Mouse (Mus musculus): ENCODE measurements at regions not wholly inside any gene's neighbourhood (a gene's known extent, or its start where the extent isn't known, plus 50 kb on each side); places are given as distances from the start of the nearest gene placed in this dataset.

DNA sequence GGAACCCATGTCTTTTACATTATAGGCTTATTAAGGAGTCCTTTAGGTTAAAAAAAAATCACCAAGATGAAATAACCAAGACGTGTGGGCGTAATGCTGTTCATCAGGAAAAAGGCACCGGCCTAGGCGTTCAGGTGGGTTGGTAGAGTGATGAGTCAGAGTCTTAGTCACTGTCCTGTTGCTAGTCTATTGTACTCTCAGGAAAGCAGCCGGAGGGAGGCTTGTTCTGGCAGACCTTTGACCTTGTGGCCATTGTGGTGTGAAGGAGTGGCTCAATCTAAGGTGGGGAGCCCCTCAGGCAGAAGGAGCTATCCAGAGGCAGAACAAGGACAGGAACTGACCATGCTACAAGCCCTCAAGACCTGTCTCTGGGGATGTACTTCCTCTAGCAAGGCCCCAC lies 686.8 kb downstream of the Egfem1 start:
- H3K79me2 ChIP-seq (ENCODE audit: control insufficient read depth, insufficient read depth): no peaks in the 10 kb centered on the region
- H3K4me2 ChIP-seq (ENCODE audit: low read depth): no peak overlapping the region
- H3ac ChIP-seq (ENCODE audit: control insufficient read depth, insufficient read length): no peak overlapping the region
- H3K27me3 ChIP-seq (ENCODE audit: control insufficient read depth, insufficient read depth, insufficient read length): no peaks in the 10 kb centered on the region
- no peaks in the 10 kb centered on the region for H3K36me3 ChIP-seq (ENCODE audit: control insufficient read depth, insufficient read depth)
- TF ChIP-seq POLR2AphosphoS2 (IDR thresholded peaks at IDR 0.05; ENCODE audit: insufficient read length, low read depth): no peak
- TF ChIP-seq REST (IDR thresholded peaks at IDR 0.05; ENCODE audit: insufficient read depth, insufficient read length): no peak
- TF ChIP-seq CEBPB (IDR thresholded peaks at IDR 0.05; ENCODE audit: insufficient read depth, poor library complexity, severe bottlenecking): no peak
- TF ChIP-seq USF1 (IDR thresholded peaks at IDR 0.05; ENCODE audit: low read depth): no peak
- no peak for TF ChIP-seq SRF (IDR thresholded peaks at IDR 0.05; ENCODE audit: control insufficient read depth, insufficient read length, low read depth)
- TF ChIP-seq TCF12 (IDR thresholded peaks at IDR 0.05; ENCODE audit: insufficient read depth, poor library complexity, severe bottlenecking): no peak
- TF ChIP-seq MYOD1 (IDR thresholded peaks at IDR 0.05; ENCODE audit: control insufficient read depth in 1 of 3, insufficient read length in 2 of 3, low read depth in 2 of 3): no peak
- TF ChIP-seq E2F4 (IDR thresholded peaks at IDR 0.05; ENCODE audit: insufficient read depth): no peak
- no peak for TF ChIP-seq TCF3 (IDR thresholded peaks at IDR 0.05; ENCODE audit: insufficient read length, low read depth)
- no peak for TF ChIP-seq MYOG (IDR thresholded peaks at IDR 0.05; ENCODE audit: control insufficient read depth in 1 of 3, insufficient read depth in 1 of 3, insufficient read length in 2 of 3, low read depth in 2 of 3)
- TF ChIP-seq MAX (IDR thresholded peaks at IDR 0.05; ENCODE audit: low read depth): no peak
- TF ChIP-seq POLR2A (IDR thresholded peaks at IDR 0.05; ENCODE audit: insufficient read length, low read depth): no peak
- no peak overlapping the region for H3K4me3 ChIP-seq

DNA sequence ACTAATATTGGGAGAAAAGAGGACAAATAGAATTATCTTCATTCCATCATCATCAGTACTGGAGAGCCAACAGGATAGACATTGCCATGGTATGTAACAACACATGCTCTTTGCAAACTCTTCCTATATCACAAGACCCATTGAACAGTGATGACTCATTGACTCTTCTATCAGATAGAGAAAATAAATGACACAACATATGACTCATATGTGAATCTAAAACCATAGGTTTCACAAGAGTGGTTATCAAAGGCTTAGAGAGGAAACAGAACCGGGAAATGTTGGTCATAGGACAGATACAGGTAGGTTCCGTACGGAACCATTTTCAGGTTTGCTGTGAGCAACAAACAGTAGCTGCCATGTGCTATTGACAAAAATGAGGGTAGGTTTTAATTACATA lies 682.2 kb downstream of the Egfem1 start:
- TF ChIP-seq TCF12 (IDR thresholded peaks at IDR 0.05; ENCODE audit: insufficient read depth, poor library complexity, severe bottlenecking): no peak
- TF ChIP-seq MYOG (IDR thresholded peaks at IDR 0.05; ENCODE audit: control insufficient read depth in 1 of 3, insufficient read depth in 1 of 3, insufficient read length in 2 of 3, low read depth in 2 of 3): no peak
- TF ChIP-seq CEBPB (IDR thresholded peaks at IDR 0.05; ENCODE audit: insufficient read depth, poor library complexity, severe bottlenecking): no peak
- TF ChIP-seq MYOD1 (IDR thresholded peaks at IDR 0.05; ENCODE audit: control insufficient read depth in 1 of 3, insufficient read length in 2 of 3, low read depth in 2 of 3): no peak
- TF ChIP-seq TCF3 (IDR thresholded peaks at IDR 0.05; ENCODE audit: insufficient read length, low read depth): no peak
- TF ChIP-seq E2F4 (IDR thresholded peaks at IDR 0.05; ENCODE audit: insufficient read depth): no peak
- TF ChIP-seq POLR2A (IDR thresholded peaks at IDR 0.05; ENCODE audit: insufficient read length, low read depth): no peak
- TF ChIP-seq SRF (IDR thresholded peaks at IDR 0.05; ENCODE audit: control insufficient read depth, insufficient read length, low read depth): no peak
- TF ChIP-seq POLR2AphosphoS2 (IDR thresholded peaks at IDR 0.05; ENCODE audit: insufficient read length, low read depth): no peak
- no peak for TF ChIP-seq REST (IDR thresholded peaks at IDR 0.05; ENCODE audit: insufficient read depth, insufficient read length)
- no peak for TF ChIP-seq MAX (IDR thresholded peaks at IDR 0.05; ENCODE audit: low read depth)
- Histone ChIP-seq H3ac (ENCODE audit: control insufficient read depth, insufficient read length) (no peak overlapping the region), H3K79me2 (ENCODE audit: control insufficient read depth, insufficient read depth) (no peaks in the 10 kb centered on the region), H3K27me3 (ENCODE audit: control insufficient read depth, insufficient read depth, insufficient read length) (no peaks in the 10 kb centered on the region), H3K4me2 (ENCODE audit: low read depth) (no peak overlapping the region), H3K36me3 (ENCODE audit: control insufficient read depth, insufficient read depth) (no peaks in the 10 kb centered on the region), H3K4me3 (no peak overlapping the region)

DNA sequence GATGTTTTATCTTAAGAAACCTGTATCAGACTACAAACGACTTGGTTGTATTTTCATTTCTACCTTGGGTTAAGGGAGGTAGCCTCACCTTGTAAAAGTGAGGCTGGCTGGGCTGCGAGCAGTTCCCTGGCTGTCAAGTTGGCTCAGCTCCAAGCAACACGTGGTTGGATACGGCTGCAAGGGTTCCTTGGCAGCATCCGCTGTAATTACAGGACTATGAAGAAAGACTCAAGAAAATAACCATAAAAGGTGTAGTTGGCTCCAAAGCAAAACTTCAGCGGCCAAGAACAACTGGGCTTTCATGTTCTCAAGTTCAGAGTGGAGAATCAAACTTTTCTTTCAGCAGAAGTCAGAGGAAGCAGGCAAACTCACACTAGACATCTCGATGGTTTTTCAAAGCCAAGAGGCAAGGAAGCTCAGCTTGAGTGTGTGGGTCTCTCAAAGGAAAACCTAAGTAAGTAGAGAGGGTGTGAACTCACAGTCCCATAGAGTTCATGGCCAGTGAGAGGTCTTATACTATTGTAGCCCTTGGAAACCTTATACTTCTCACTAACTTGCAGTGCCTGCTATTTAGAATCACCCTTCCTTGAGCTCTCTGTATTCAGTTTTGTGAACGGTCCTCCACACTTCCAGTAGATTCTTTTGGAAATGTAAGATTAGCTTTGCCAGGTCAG lies 676.1 kb downstream of the Egfem1 start:
- Histone ChIP-seq H3ac (ENCODE audit: control insufficient read depth, insufficient read length) (no peak overlapping the region), H3K36me3 (ENCODE audit: control insufficient read depth, insufficient read depth) (no peaks in the 10 kb centered on the region), H3K79me2 (ENCODE audit: control insufficient read depth, insufficient read depth) (no peaks in the 10 kb centered on the region), H3K4me3 (no peak overlapping the region), H3K4me2 (ENCODE audit: low read depth) (no peak overlapping the region), H3K27me3 (ENCODE audit: control insufficient read depth, insufficient read depth, insufficient read length) (peaks cover 4% of the 10 kb centered on the region)
- TF ChIP-seq REST (IDR thresholded peaks at IDR 0.05; ENCODE audit: insufficient read depth, insufficient read length) (no peak), POLR2AphosphoS2 (IDR thresholded peaks at IDR 0.05; ENCODE audit: insufficient read length, low read depth) (no peak), E2F4 (IDR thresholded peaks at IDR 0.05; ENCODE audit: insufficient read depth) (no peak), MAX (IDR thresholded peaks at IDR 0.05; ENCODE audit: low read depth) (no peak), MYOD1 (IDR thresholded peaks at IDR 0.05; ENCODE audit: control insufficient read depth in 1 of 3, insufficient read length in 2 of 3, low read depth in 2 of 3) (no peak), MYOG (IDR thresholded peaks at IDR 0.05; ENCODE audit: control insufficient read depth in 1 of 3, insufficient read depth in 1 of 3, insufficient read length in 2 of 3, low read depth in 2 of 3) (no peak), SRF (IDR thresholded peaks at IDR 0.05; ENCODE audit: control insufficient read depth, insufficient read length, low read depth) (no peak), CEBPB (IDR thresholded peaks at IDR 0.05; ENCODE audit: insufficient read depth, poor library complexity, severe bottlenecking) (no peak), POLR2A (IDR thresholded peaks at IDR 0.05; ENCODE audit: insufficient read length, low read depth) (no peak), TCF12 (IDR thresholded peaks at IDR 0.05; ENCODE audit: insufficient read depth, poor library complexity, severe bottlenecking) (no peak)
